Mouse (Mus musculus): ENCODE data around the gene Epyc. TPM values are rescaled to one million over a fixed set of nuclear protein-coding genes. Genes with fewer than 3 reads are reported as not detected.

Gene Epyc
- total RNA-seq, 1 experiment, result not detected

DNA sequence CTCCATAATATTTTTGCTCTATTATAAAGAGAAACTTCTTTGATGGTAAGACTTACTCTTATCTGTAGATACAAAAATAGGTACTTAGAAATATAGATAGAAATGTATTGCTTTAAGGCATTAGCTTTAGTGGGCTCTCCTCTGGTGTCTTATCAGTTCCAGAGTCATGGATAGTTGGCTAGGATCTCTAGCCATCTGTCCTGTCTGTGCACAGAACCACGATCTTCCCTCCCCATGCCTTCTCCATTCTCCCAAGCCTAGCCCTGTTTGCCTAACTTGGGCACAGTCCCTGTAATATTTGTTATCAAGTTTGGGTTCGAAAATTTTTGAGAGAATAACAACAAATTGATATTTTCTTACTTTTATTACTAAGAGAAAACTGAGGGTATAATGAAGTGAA, 29.4 kb downstream of the Epyc start:
- Histone ChIP-seq H3K9ac (ENCODE audit: insufficient read depth, low read depth, low read length, poor library complexity, severe bottlenecking) (no peak overlapping the region), H3K4me1 (ENCODE audit: control insufficient read depth in 2 of 2, insufficient read depth in 2 of 2, low read length in 2 of 2, poor library complexity in 1 of 2) (no peaks in the 10 kb centered on the region), H3K27ac (ENCODE audit: insufficient read depth, low read depth, low read length, poor library complexity, severe bottlenecking) (no peak overlapping the region), H3K36me3 (ENCODE audit: control insufficient read depth, insufficient read depth, low read length, poor library complexity, severe bottlenecking) (no peaks in the 10 kb centered on the region), H3K4me3 (ENCODE audit: insufficient read depth in 1 of 2, low read depth in 1 of 2, low read length in 2 of 2, poor library complexity in 1 of 2, severe bottlenecking in 1 of 2) (no peak overlapping the region), H3K9me3 (ENCODE audit: control insufficient read depth, insufficient read depth, low read depth, low read length) (no peaks in the 10 kb centered on the region)
- in situ Hi-C loops (cut with MboI; ENCODE audit: low sequenced_read_pairs in 2 of 2, unreplicated experiment in 2 of 2), result no loop called here
- DNase-seq (ENCODE audit: low read depth, low spot score), result no peak
- no peak for TF ChIP-seq ZNF384 (IDR thresholded peaks at IDR 0.05; ENCODE audit: low read depth, low read length)
- no peak for TF ChIP-seq HCFC1 (IDR thresholded peaks at IDR 0.05; ENCODE audit: borderline replicate concordance, insufficient read depth, low read length)
- no peak for TF ChIP-seq MAFK (IDR thresholded peaks at IDR 0.05; ENCODE audit: insufficient read depth, low read depth, low read length)
- no peak for TF ChIP-seq ZC3H11A (IDR thresholded peaks at IDR 0.05; ENCODE audit: borderline replicate concordance, low read depth, low read length)
- no peak for TF ChIP-seq CHD2 (IDR thresholded peaks at IDR 0.05; ENCODE audit: low read depth, low read length)

DNA sequence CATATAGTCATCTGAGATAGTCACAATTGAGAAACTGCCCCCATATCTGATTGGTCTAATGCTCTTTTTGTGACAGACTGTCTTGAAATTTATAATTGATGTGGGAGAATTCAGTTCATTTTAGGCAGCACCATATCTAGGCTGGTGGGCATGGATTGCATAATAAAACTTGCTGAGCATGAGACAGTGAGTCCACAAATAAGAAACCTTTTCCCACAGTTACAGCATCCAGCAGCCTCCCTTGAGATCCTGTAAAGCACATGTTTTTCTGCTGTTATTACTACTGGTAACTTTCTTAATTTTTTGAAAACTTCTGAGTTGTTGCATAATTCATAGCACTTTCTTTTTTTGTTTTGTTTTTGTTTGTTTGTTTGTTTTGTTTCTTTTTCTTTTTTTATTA, 39.1 kb downstream of the Epyc start:
- H3K27ac ChIP-seq (ENCODE audit: insufficient read depth, low read depth, low read length, poor library complexity, severe bottlenecking), result no peak overlapping the region
- H3K4me3 ChIP-seq (ENCODE audit: insufficient read depth in 1 of 2, low read depth in 1 of 2, low read length in 2 of 2, poor library complexity in 1 of 2, severe bottlenecking in 1 of 2), result no peak overlapping the region
- no peaks in the 10 kb centered on the region for H3K36me3 ChIP-seq (ENCODE audit: control insufficient read depth, insufficient read depth, low read length, poor library complexity, severe bottlenecking)
- H3K9me3 ChIP-seq (ENCODE audit: control insufficient read depth, insufficient read depth, low read depth, low read length), result no peaks in the 10 kb centered on the region
- H3K4me1 ChIP-seq (ENCODE audit: control insufficient read depth in 2 of 2, insufficient read depth in 2 of 2, low read length in 2 of 2, poor library complexity in 1 of 2), result no peaks in the 10 kb centered on the region
- DNase-seq (ENCODE audit: low read depth, low spot score), result no peak
- no peak overlapping the region for H3K9ac ChIP-seq (ENCODE audit: insufficient read depth, low read depth, low read length, poor library complexity, severe bottlenecking)
- TF ChIP-seq CHD2 (IDR thresholded peaks at IDR 0.05; ENCODE audit: low read depth, low read length), result no peak
- no peak for TF ChIP-seq ZNF384 (IDR thresholded peaks at IDR 0.05; ENCODE audit: low read depth, low read length)
- no peak for TF ChIP-seq MAFK (IDR thresholded peaks at IDR 0.05; ENCODE audit: insufficient read depth, low read depth, low read length)
- TF ChIP-seq ZC3H11A (IDR thresholded peaks at IDR 0.05; ENCODE audit: borderline replicate concordance, low read depth, low read length), result no peak
- no peak for TF ChIP-seq HCFC1 (IDR thresholded peaks at IDR 0.05; ENCODE audit: borderline replicate concordance, insufficient read depth, low read length)
- in situ Hi-C loops (cut with MboI; ENCODE audit: low sequenced_read_pairs in 2 of 2, unreplicated experiment in 2 of 2), result loop anchor here (25.0 kb wide), 2 partner anchors 296 to 321 kb away; no protein-coding TSS in a partner anchor

DNA sequence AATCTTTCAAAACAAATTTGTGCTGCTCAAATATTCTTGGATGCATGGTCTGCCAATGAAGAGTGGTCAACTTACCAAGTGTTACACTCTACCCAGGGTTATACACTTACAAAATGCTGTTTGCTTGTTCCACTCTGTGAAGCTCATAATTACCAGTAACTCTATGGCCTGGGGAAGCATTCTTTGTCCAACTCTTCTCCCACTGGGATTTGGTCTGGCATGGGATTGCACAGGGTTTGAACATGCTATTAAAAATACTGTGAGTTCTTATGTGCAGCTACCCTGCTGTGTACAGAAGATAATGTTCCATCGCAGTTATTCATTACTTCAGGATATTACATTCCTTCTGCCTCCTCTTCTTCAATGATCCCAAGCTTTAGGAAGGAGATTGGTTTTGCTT, 43.3 kb downstream of the Epyc start:
- Histone ChIP-seq H3K27ac (ENCODE audit: insufficient read depth, low read depth, low read length, poor library complexity, severe bottlenecking) (no peak overlapping the region), H3K9me3 (ENCODE audit: control insufficient read depth, insufficient read depth, low read depth, low read length) (no peaks in the 10 kb centered on the region), H3K4me1 (ENCODE audit: control insufficient read depth in 2 of 2, insufficient read depth in 2 of 2, low read length in 2 of 2, poor library complexity in 1 of 2) (no peaks in the 10 kb centered on the region), H3K36me3 (ENCODE audit: control insufficient read depth, insufficient read depth, low read length, poor library complexity, severe bottlenecking) (no peaks in the 10 kb centered on the region), H3K9ac (ENCODE audit: insufficient read depth, low read depth, low read length, poor library complexity, severe bottlenecking) (no peak overlapping the region), H3K4me3 (ENCODE audit: insufficient read depth in 1 of 2, low read depth in 1 of 2, low read length in 2 of 2, poor library complexity in 1 of 2, severe bottlenecking in 1 of 2) (no peak overlapping the region)
- no peak for TF ChIP-seq ZC3H11A (IDR thresholded peaks at IDR 0.05; ENCODE audit: borderline replicate concordance, low read depth, low read length)
- TF ChIP-seq HCFC1 (IDR thresholded peaks at IDR 0.05; ENCODE audit: borderline replicate concordance, insufficient read depth, low read length), result no peak
- no peak for TF ChIP-seq ZNF384 (IDR thresholded peaks at IDR 0.05; ENCODE audit: low read depth, low read length)
- TF ChIP-seq MAFK (IDR thresholded peaks at IDR 0.05; ENCODE audit: insufficient read depth, low read depth, low read length), result no peak
- in situ Hi-C loops (cut with MboI; ENCODE audit: low sequenced_read_pairs in 2 of 2, unreplicated experiment in 2 of 2), result loop anchor here (25.0 kb wide), 2 partner anchors 300 to 325 kb away; no protein-coding TSS in a partner anchor
- DNase-seq (ENCODE audit: low read depth, low spot score), result no peak

DNA sequence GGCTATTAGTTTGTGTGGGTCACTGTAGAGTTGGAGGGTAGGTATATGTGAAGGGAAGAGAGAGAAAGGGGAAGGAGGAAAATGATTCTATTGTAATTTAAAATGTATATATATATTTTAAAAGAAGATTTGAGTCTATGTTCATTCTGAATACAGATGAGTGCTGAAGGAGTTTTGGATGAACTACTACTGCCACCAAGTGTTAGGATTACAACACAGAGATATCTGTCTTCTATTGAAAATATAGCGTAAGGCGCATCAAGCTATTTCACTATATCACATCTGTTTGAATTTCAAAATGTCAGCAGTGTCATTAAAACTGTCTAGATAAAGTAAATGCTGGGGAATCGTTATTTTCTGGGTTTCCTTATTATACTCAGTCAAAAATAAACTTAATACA, 45.6 kb downstream of the Epyc start:
- Histone ChIP-seq H3K9me3 (ENCODE audit: control insufficient read depth, insufficient read depth, low read depth, low read length) (no peaks in the 10 kb centered on the region), H3K27ac (ENCODE audit: insufficient read depth, low read depth, low read length, poor library complexity, severe bottlenecking) (no peak overlapping the region), H3K36me3 (ENCODE audit: control insufficient read depth, insufficient read depth, low read length, poor library complexity, severe bottlenecking) (no peaks in the 10 kb centered on the region), H3K9ac (ENCODE audit: insufficient read depth, low read depth, low read length, poor library complexity, severe bottlenecking) (no peak overlapping the region), H3K4me1 (ENCODE audit: control insufficient read depth in 2 of 2, insufficient read depth in 2 of 2, low read length in 2 of 2, poor library complexity in 1 of 2) (no peaks in the 10 kb centered on the region), H3K4me3 (ENCODE audit: insufficient read depth in 1 of 2, low read depth in 1 of 2, low read length in 2 of 2, poor library complexity in 1 of 2, severe bottlenecking in 1 of 2) (no peak overlapping the region)
- no peak for DNase-seq (ENCODE audit: low read depth, low spot score)
- in situ Hi-C loops (cut with MboI; ENCODE audit: low sequenced_read_pairs in 2 of 2, unreplicated experiment in 2 of 2), result loop anchor here (25.0 kb wide), 2 partner anchors 302 to 327 kb away; no protein-coding TSS in a partner anchor
- TF ChIP-seq CHD2 (IDR thresholded peaks at IDR 0.05; ENCODE audit: low read depth, low read length), result no peak
- TF ChIP-seq ZC3H11A (IDR thresholded peaks at IDR 0.05; ENCODE audit: borderline replicate concordance, low read depth, low read length), result no peak
- no peak for TF ChIP-seq MAFK (IDR thresholded peaks at IDR 0.05; ENCODE audit: insufficient read depth, low read depth, low read length)
- TF ChIP-seq ZNF384 (IDR thresholded peaks at IDR 0.05; ENCODE audit: low read depth, low read length), result no peak
- no peak for TF ChIP-seq HCFC1 (IDR thresholded peaks at IDR 0.05; ENCODE audit: borderline replicate concordance, insufficient read depth, low read length)

DNA sequence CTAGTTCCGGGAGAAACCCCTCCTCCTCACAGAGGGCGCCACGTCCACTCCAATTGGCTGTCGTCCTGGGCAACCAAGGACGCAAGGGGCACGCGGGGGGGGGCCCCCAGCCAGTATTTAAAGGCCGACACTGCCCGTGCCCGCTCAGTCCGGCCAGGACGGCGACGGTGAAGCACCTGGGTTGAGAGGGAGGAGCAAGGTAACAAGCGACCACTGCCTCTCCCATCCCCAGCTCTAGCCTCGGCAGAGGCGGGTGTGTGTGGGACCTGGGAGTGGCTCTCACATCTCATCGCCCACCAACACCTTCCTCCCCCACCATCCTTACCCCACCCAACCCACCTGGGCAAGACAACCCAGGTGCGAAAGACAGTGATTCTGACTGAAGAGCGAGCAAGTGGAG, 49.0 kb downstream of the Epyc start, which contains the start of gene Ccer1:
TSS of gene Ccer1 (plus strand) at position 147 of the 400 bp plus-strand sequence.
- H3K4me1 ChIP-seq (ENCODE audit: control insufficient read depth in 2 of 2, insufficient read depth in 2 of 2, low read length in 2 of 2, poor library complexity in 1 of 2), result no peaks in the 10 kb centered on the region
- TF ChIP-seq HCFC1 (IDR thresholded peaks at IDR 0.05; ENCODE audit: borderline replicate concordance, insufficient read depth, low read length) (no peak), ZNF384 (IDR thresholded peaks at IDR 0.05; ENCODE audit: low read depth, low read length) (no peak), CHD2 (IDR thresholded peaks at IDR 0.05; ENCODE audit: low read depth, low read length) (no peak), ZC3H11A (IDR thresholded peaks at IDR 0.05; ENCODE audit: borderline replicate concordance, low read depth, low read length) (no peak), MAFK (IDR thresholded peaks at IDR 0.05; ENCODE audit: insufficient read depth, low read depth, low read length) (no peak)
- H3K9ac ChIP-seq (ENCODE audit: insufficient read depth, low read depth, low read length, poor library complexity, severe bottlenecking), result no peak within 1 kb of the TSS
- no peaks in the 10 kb centered on the region for H3K36me3 ChIP-seq (ENCODE audit: control insufficient read depth, insufficient read depth, low read length, poor library complexity, severe bottlenecking)
- no peak for DNase-seq (ENCODE audit: low read depth, low spot score)
- no peak within 1 kb of the TSS for H3K27ac ChIP-seq (ENCODE audit: insufficient read depth, low read depth, low read length, poor library complexity, severe bottlenecking)
- peak within 1 kb of the TSS in 1 of 2 experiments; percentile 36; a peak in 2 of 4 replicates for H3K4me3 ChIP-seq (ENCODE audit: insufficient read depth in 1 of 2, low read depth in 1 of 2, low read length in 2 of 2, poor library complexity in 1 of 2, severe bottlenecking in 1 of 2)
- H3K9me3 ChIP-seq (ENCODE audit: control insufficient read depth, insufficient read depth, low read depth, low read length), result no peaks in the 10 kb centered on the region
- in situ Hi-C loops (cut with MboI; ENCODE audit: low sequenced_read_pairs in 2 of 2, unreplicated experiment in 2 of 2), result loop anchor here (25.0 kb wide), 2 partner anchors 306 to 331 kb away; no protein-coding TSS in a partner anchor
